Mouse (Mus musculus): Measurements from ENCODE around the gene Itgb2.
A peak's percentile ranks its signal among the peaks of the same experiment; 100 is the strongest.

Itgb2 gene

GRCm38 (mm10) chr10:77589749-77590148, 59.7 kb downstream of the Itgb2 start:
- no peak for DNase-seq

GRCm38 (mm10) chr10:77590812-77591211, 60.8 kb downstream of the Itgb2 start:
- peak; percentile 58 to 73 for DNase-seq

- no peak for DNase-seq
Measured at GRCm38 (mm10) chr10:77591546-77591945, 61.5 kb downstream of the Itgb2 start.

GRCm38 (mm10) chr10:77596060-77596459, 66.0 kb downstream of the Itgb2 start:
- no peak for DNase-seq

GRCm38 (mm10) chr10:77603021-77603420, 73.0 kb downstream of the Itgb2 start:
- DNase-seq: no peak

GRCm38 (mm10) chr10:77604111-77604510, 74.1 kb downstream of the Itgb2 start:
- DNase-seq: no peak

GRCm38 (mm10) chr10:77604958-77605357, 74.9 kb downstream of the Itgb2 start:
- peak; percentile 45 to 61 for DNase-seq

GRCm38 (mm10) chr10:77605368-77605767, 75.3 kb downstream of the Itgb2 start:
- DNase-seq: peak in 1 of 2 experiments; percentile 49

- peak; percentile 98 to 100 for DNase-seq
Measured at GRCm38 (mm10) chr10:77605908-77606826, 76.1 kb downstream of the Itgb2 start, which contains the start of the genes Sumo3 and Gm49325. Sumo3 (plus strand) TSS chr10:77606097. Gm49325 (plus strand) TSS chr10:77606197.

GRCm38 (mm10) chr10:77606855-77607254, 76.8 kb downstream of the Itgb2 start:
- DNase-seq: no peak

- DNase-seq: no peak
Measured at GRCm38 (mm10) chr10:77607441-77607840, 77.4 kb downstream of the Itgb2 start.

- DNase-seq: no peak
Measured at GRCm38 (mm10) chr10:77608589-77608988, 78.5 kb downstream of the Itgb2 start.

GRCm38 (mm10) chr10:77610221-77610961, 80.3 kb downstream of the Itgb2 start:
- no peak for DNase-seq

- DNase-seq: peak; percentile 51 to 73
Measured at GRCm38 (mm10) chr10:77613409-77613808, 83.4 kb downstream of the Itgb2 start.

Measured in lung, postnatal 4 days (tissue).